Mouse (Mus musculus) limb, embryonic 12.5 days (tissue): ENCODE results near the gene Ttc5. TPM values are rescaled to one million over a fixed set of nuclear protein-coding genes. Genes with fewer than 3 reads are reported as not detected.

Source experiments
- ATAC-seq: fragments of 200-750 bp; cut with Nextera tagmentation; 2 replicates; pipeline ENCODE4 v1.8.0; 2017; ENCODE audit warnings: low read depth, moderate TSS enrichment; ENCODE audit not compliant: insufficient number of reproducible peaks, insufficient read depth, low FRiP score, low TSS enrichment
- H3K27ac ChIP-seq: fragments of 300-500 bp; sonication (generic); 2 replicates; pipeline ENCODE4 v1.5.1; 2016; ENCODE audit warnings: mild to moderate bottlenecking, moderate library complexity
- H3K27me3 ChIP-seq: fragments of 300-500 bp; sonication (generic); 2 replicates; pipeline ENCODE4 v1.6.1; 2016; ENCODE audit warnings: mild to moderate bottlenecking, moderate library complexity
- H3K36me3 ChIP-seq: fragments of 300-500 bp; sonication (generic); 2 replicates; pipeline ENCODE4 v1.6.1; 2016; ENCODE audit warnings: mild to moderate bottlenecking, moderate library complexity
- H3K4me1 ChIP-seq: fragments of 300-500 bp; sonication (generic); replicated peaks from 2 replicates; pipeline ENCODE4 v1.6.1; 2016
- H3K4me2 ChIP-seq: fragments of 300-500 bp; sonication (generic); 2 replicates; pipeline ENCODE4 v1.6.1; 2016; ENCODE audit warnings: mild to moderate bottlenecking, moderate library complexity
- H3K4me3 ChIP-seq: fragments of 300-500 bp; sonication (generic); replicated peaks from 2 replicates; pipeline ENCODE4 v1.5.1; 2016; ENCODE audit warnings: mild to moderate bottlenecking
- H3K9ac ChIP-seq: fragments of 300-500 bp; sonication (generic); replicated peaks from 2 replicates; pipeline ENCODE4 v1.6.1; 2016; ENCODE audit warnings: mild to moderate bottlenecking, moderate library complexity
- H3K9me3 ChIP-seq: fragments of 300-500 bp; sonication (generic); 2 replicates; pipeline ENCODE4 v1.6.1; 2016; ENCODE audit warnings: mild to moderate bottlenecking, moderate library complexity
- WGBS: fragments of 180-500 bp; shearing (Covaris S2); methylation state at CpG from one replicate; pipeline ENCODE4 v1.1.7; 2016; 5-methylcytosine and 5-hydroxymethylcytosine counted together
- polyA plus RNA-seq: library from polyadenylated mRNA; unstranded; fragments of >200 nt; fragmentation: Nextera tagmentation; extraction: Ambion mirVana; gene quantifications from 2 replicates; pipeline ENCODE4 v1.2.1, GENCODE M21; 2016

The Ttc5 gene
- polyA plus RNA-seq, 1 experiment from 2014 or later = 101 TPM

- no peak overlapping the region for H3K4me3 ChIP-seq
- H3K4me1 ChIP-seq = 0 out of 2 replicates have a peak, but pooled peaks cover 2% of the 10 kb centered on the region
- H3K36me3 ChIP-seq = no peaks in the 10 kb centered on the region
- H3K9ac ChIP-seq = no peak overlapping the region
- H3K4me2 ChIP-seq = no peak overlapping the region
- no peak for ATAC-seq
- 67% methylated on average over 4 of the region's 4 CpGs for WGBS
- H3K9me3 ChIP-seq = no peaks in the 10 kb centered on the region
- H3K27ac ChIP-seq = no peak overlapping the region
- H3K27me3 ChIP-seq = no peaks in the 10 kb centered on the region
These were observed 17.7 kb upstream of the Ttc5 start for GRCm38 (mm10) chr14:50802843-50803562.

GRCm38 (mm10) chr14:50802441-50802840, 17.1 kb upstream of the Ttc5 start:
- 85% methylated on average over 6 of the region's 6 CpGs for WGBS
- Histone ChIP-seq H3K4me3 (no peak overlapping the region), H3K36me3 (no peaks in the 10 kb centered on the region), H3K27me3 (no peaks in the 10 kb centered on the region), H3K4me1 (0 out of 2 replicates have a peak, but pooled peaks cover 2% of the 10 kb centered on the region), H3K9me3 (no peaks in the 10 kb centered on the region), H3K9ac (no peak overlapping the region), H3K4me2 (no peak overlapping the region), H3K27ac (no peak overlapping the region)
- no peak for ATAC-seq

DNA sequence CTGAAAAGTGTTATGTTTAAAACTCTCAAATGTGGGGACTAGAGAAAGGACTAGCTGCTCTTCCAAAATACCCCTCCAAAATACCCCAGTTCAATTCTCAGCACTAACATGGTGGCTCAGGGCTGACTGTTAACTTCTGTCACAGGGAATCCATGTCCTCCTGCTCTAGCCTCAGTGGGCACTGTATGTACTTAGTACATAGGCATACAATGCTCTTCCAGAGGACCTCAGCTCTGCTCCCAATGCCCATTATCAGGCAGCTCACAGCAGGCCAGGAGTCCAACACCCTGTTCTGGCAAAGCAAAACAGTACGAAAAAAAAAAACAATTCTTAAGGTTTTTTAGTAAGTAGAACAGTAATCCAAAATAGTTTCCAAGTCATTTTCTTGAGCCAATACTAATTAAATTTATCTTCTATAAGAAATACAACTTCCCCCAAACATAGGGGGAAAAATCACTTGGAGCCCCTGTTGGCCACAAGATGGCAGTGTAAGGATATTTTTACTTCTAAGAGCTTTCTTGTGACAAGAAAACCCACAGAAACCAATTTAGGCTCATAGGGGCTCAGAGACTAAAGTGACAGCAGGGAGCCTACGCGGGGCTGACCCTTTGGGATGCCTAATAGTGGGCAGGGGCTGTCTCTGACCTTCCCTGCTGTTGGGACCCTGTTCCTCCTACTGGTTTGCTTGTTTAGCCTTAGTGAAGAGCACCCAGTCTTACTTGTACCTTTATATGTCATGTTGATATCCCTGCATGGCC, 14.4 kb upstream of the Ttc5 start:
- H3K4me1 ChIP-seq = 0 out of 2 replicates have a peak, but pooled peaks cover 2% of the 10 kb centered on the region
- no peak overlapping the region for H3K27ac ChIP-seq
- no peaks in the 10 kb centered on the region for H3K9me3 ChIP-seq
- no peak overlapping the region for H3K9ac ChIP-seq
- no peak overlapping the region; the same call in 1 of the 2 replicates for H3K4me2 ChIP-seq
- H3K4me3 ChIP-seq = no peak overlapping the region; the same call in 1 of the 2 replicates
- no peak for ATAC-seq
- H3K27me3 ChIP-seq = no peaks in the 10 kb centered on the region
- 0% methylated on average over 3 of the region's 3 CpGs for WGBS
- no peaks in the 10 kb centered on the region for H3K36me3 ChIP-seq

- no peaks in the 10 kb centered on the region for H3K9me3 ChIP-seq
- H3K36me3 ChIP-seq = no peaks in the 10 kb centered on the region
- no peak overlapping the region for H3K4me3 ChIP-seq
- 0 out of 2 replicates have a peak, but pooled peaks cover 2% of the 10 kb centered on the region for H3K4me1 ChIP-seq
- H3K27me3 ChIP-seq = no peaks in the 10 kb centered on the region
- no peak overlapping the region for H3K4me2 ChIP-seq
- H3K27ac ChIP-seq = no peak overlapping the region
- no peak for ATAC-seq
- no peak overlapping the region for H3K9ac ChIP-seq
- WGBS = 75% methylated on average over 2 of the region's 2 CpGs
These were observed 13.2 kb upstream of the Ttc5 start for GRCm38 (mm10) chr14:50798512-50798911.

GRCm38 (mm10) chr14:50796464-50796863, 11.1 kb upstream of the Ttc5 start:
- Histone ChIP-seq H3K36me3 (no peaks in the 10 kb centered on the region), H3K9me3 (no peaks in the 10 kb centered on the region), H3K27ac (no peak overlapping the region), H3K27me3 (no peaks in the 10 kb centered on the region), H3K4me3 (no peak overlapping the region), H3K4me2 (no peak overlapping the region), H3K4me1 (0 out of 2 replicates have a peak, but pooled peaks cover 2% of the 10 kb centered on the region), H3K9ac (no peak overlapping the region)
- no peak for ATAC-seq
- 80% methylated on average over 1 of the region's 1 CpGs for WGBS

DNA sequence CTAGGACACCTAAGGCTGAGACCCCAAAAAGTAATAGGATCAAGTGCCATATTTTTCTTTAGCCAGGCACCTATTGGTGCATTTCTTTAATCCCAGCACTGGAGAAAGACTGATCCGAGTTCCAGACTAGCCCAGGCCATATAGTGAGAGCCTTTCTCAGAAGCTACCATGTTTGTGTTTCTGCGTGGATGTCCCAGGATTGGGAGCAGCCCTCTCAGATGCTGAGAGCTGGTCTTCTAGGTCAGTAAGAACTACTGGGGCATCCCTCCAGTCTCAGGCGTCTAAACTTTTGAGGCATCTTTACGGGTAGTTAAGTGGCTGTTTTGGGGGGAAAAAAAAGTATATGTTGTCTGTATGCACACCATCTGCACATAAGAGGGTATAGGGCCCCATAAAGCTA, 10.6 kb upstream of the Ttc5 start:
- H3K27ac ChIP-seq = no peak overlapping the region
- no peak overlapping the region for H3K4me2 ChIP-seq
- H3K4me1 ChIP-seq = 0 out of 2 replicates have a peak, but pooled peaks cover 2% of the 10 kb centered on the region
- ATAC-seq = no peak
- WGBS = 86% methylated on average over 4 of the region's 4 CpGs
- no peaks in the 10 kb centered on the region for H3K36me3 ChIP-seq
- no peak overlapping the region for H3K4me3 ChIP-seq
- H3K9ac ChIP-seq = no peak overlapping the region
- no peaks in the 10 kb centered on the region for H3K9me3 ChIP-seq
- no peaks in the 10 kb centered on the region for H3K27me3 ChIP-seq

DNA sequence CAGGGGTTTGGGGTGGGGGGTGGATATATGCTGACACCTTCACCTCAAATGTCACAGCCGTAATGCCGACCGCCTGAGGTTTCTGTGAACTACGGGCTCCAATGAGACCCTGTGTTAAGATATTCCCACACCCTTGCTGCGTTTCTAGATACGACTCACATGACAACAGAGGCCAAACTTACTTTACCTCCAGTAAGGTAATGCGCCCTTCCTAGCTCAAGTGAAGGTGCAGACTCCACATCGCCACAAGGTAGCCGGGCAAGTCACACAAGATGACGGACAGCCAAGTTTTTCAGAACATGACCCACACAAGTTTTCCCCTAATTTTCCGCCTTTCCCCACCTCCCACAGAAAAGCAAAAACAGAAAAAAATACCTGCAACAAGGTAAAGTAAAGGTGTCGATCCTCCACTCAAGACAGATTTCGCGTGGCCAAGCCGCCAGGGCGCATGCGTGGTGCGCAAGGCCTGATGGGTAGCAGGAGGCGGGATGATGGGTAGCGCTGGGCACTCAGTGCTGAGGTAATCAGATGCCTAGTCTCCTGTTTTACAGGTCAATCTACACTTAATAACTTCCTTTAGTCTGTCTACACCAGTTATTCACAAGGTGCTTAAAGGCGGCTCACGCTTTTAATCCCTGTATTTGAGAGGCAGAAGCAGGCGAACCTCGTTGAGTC, 10.1 kb upstream of the Ttc5 start:
- H3K4me2 ChIP-seq = no peak overlapping the region
- WGBS = 92% methylated on average over 24 of the region's 24 CpGs
- H3K4me1 ChIP-seq = 0 out of 2 replicates have a peak, but pooled peaks cover 2% of the 10 kb centered on the region
- no peaks in the 10 kb centered on the region for H3K9me3 ChIP-seq
- no peak for ATAC-seq
- no peak overlapping the region for H3K27ac ChIP-seq
- no peaks in the 10 kb centered on the region for H3K27me3 ChIP-seq
- H3K4me3 ChIP-seq = no peak overlapping the region
- H3K9ac ChIP-seq = no peak overlapping the region
- no peaks in the 10 kb centered on the region for H3K36me3 ChIP-seq

DNA sequence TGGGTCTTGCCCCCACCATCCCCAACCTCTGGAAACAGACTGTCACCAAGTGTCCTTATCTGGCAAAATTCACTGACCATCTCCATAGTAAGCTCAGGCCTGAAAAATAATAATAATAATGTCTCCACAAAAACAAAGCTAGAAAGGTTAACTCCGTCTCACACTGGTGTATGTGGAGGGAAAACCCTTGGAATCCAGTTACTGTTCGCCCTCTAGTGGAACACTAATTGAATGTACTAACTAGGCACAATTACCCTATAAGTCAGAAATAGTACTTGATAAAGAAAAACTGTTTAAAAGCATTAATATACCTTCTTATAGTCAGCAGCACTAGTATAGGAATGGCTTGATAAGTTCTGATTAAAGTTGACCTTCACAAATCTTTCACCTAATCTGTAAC, 2.8 kb upstream of the Ttc5 start:
- no peaks in the 10 kb centered on the region for H3K9me3 ChIP-seq
- H3K27ac ChIP-seq = no peak overlapping the region
- 10% methylated on average over 2 of the region's 2 CpGs for WGBS
- ATAC-seq = no peak
- no peak overlapping the region for H3K4me3 ChIP-seq
- no peak overlapping the region for H3K9ac ChIP-seq
- no peaks in the 10 kb centered on the region for H3K27me3 ChIP-seq
- no peak overlapping the region for H3K4me2 ChIP-seq
- H3K4me1 ChIP-seq = peaks cover 6% of the 10 kb centered on the region
- no peaks in the 10 kb centered on the region for H3K36me3 ChIP-seq

- peaks cover 22% of the 10 kb centered on the region for H3K36me3 ChIP-seq
- peak overlapping the region; percentile 65 for H3K4me2 ChIP-seq
- peak overlapping the region; percentile 76 for H3K4me3 ChIP-seq
- ATAC-seq = no peak
- no peaks in the 10 kb centered on the region for H3K27me3 ChIP-seq
- peak overlapping the region; percentile 84 for H3K9ac ChIP-seq
- 27% methylated on average over 16 of the region's 16 CpGs for WGBS
- H3K9me3 ChIP-seq = no peaks in the 10 kb centered on the region; the same call in 1 of the 2 replicates
- peak overlapping the region; percentile 80 for H3K27ac ChIP-seq
- peaks cover 6% of the 10 kb centered on the region for H3K4me1 ChIP-seq
These were observed 698 bp downstream of the Ttc5 start for GRCm38 (mm10) chr14:50784391-50785250.

DNA sequence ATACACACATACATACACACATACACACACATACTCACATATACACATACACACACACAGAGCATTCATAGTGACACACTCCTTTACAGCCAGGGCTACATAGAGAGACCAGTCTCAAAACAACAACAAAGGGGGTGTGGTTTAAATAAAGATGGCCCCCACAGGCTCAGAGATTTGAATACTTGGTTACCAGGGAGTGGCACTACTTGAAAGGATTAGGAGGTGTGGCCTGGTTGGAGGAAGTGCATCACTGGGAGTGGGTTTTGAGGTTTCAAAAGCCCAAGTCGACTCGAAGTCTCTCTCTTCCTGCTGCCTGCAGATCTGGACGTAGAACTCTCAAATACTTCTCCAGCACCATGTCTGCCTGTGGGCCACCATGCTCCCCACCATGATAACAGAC, 3.2 kb downstream of the Ttc5 start:
- Histone ChIP-seq H3K36me3 (peaks cover 36% of the 10 kb centered on the region), H3K4me1 (peaks cover 6% of the 10 kb centered on the region)
- ATAC-seq = no peak

More for the DNA sequence above, 3.2 kb downstream of the Ttc5 start:
- Histone ChIP-seq H3K4me3 (no peak overlapping the region), H3K9me3 (no peaks in the 10 kb centered on the region; the same call in 1 of the 2 replicates), H3K9ac (no peak overlapping the region), H3K27ac (no peak overlapping the region), H3K27me3 (no peaks in the 10 kb centered on the region), H3K4me2 (no peak overlapping the region)
- WGBS = 94% methylated on average over 3 of the region's 3 CpGs
